Mouse (Mus musculus): ENCODE results near the gene Traf3ip1. TPM values are rescaled to one million over a fixed set of nuclear protein-coding genes. Genes with fewer than 3 reads are reported as not detected.

Gene Traf3ip1
- 11.5 and 13.9 TPM in 2 replicates for polyA plus RNA-seq (2016; fragmentation: Nextera tagmentation; extraction: Ambion mirVana)

- H3K27me3 ChIP-seq (replicated peaks): no peaks in the 10 kb centered on the region
- peak within 1 kb of the TSS; percentile 93 for H3K4me2 ChIP-seq (replicated peaks)
- H3K4me1 ChIP-seq: peaks cover 16% of the 10 kb centered on the region
- peaks cover 8% of the 10 kb centered on the region for H3K36me3 ChIP-seq
- H3K9me3 ChIP-seq: no peaks in the 10 kb centered on the region
- peak within 1 kb of the TSS; percentile 92 for H3K4me3 ChIP-seq
- peak within 1 kb of the TSS; percentile 88 for H3K9ac ChIP-seq
- peak; percentile 96 for ATAC-seq (ENCODE audit: low FRiP score, low read depth)
- no peak within 1 kb of the TSS for H3K27ac ChIP-seq
- WGBS: under 1% methylated on average over 79 of the region's 79 CpGs
Measured at GRCm38 (mm10) chr1:91494457-91495140, at the start of gene Traf3ip1. Traf3ip1 (plus strand) TSS chr1:91494647.

GRCm38 (mm10) chr1:91444841-91445830 lies 49.3 kb upstream of the Traf3ip1 start:
- no peak overlapping the region for H3K27ac ChIP-seq
- peaks cover 8% of the 10 kb centered on the region; the same call in 1 of the 2 replicates for H3K9me3 ChIP-seq
- peaks cover 38% of the 10 kb centered on the region; the same call in 1 of the 2 replicates for H3K36me3 ChIP-seq
- no peak for ATAC-seq (ENCODE audit: low FRiP score, low read depth)
- H3K4me1 ChIP-seq: no peaks in the 10 kb centered on the region
- no peaks in the 10 kb centered on the region for H3K27me3 ChIP-seq (replicated peaks)
- no peak overlapping the region for H3K9ac ChIP-seq
- no peak overlapping the region for H3K4me3 ChIP-seq
- WGBS: 93% methylated on average over 17 of the region's 17 CpGs
- no peak overlapping the region for H3K4me2 ChIP-seq (replicated peaks)

GRCm38 (mm10) chr1:91446060-91446459 lies 48.4 kb upstream of the Traf3ip1 start:
- WGBS: 88% methylated on average over 8 of the region's 8 CpGs
- no peak for ATAC-seq (ENCODE audit: low FRiP score, low read depth)
- Histone ChIP-seq H3K4me2 (replicated peaks) (no peak overlapping the region), H3K9ac (no peak overlapping the region), H3K36me3 (peaks cover 38% of the 10 kb centered on the region; the same call in 1 of the 2 replicates), H3K4me3 (no peak overlapping the region), H3K9me3 (peaks cover 8% of the 10 kb centered on the region; the same call in 1 of the 2 replicates), H3K27ac (no peak overlapping the region), H3K27me3 (replicated peaks) (no peaks in the 10 kb centered on the region), H3K4me1 (no peaks in the 10 kb centered on the region)

DNA sequence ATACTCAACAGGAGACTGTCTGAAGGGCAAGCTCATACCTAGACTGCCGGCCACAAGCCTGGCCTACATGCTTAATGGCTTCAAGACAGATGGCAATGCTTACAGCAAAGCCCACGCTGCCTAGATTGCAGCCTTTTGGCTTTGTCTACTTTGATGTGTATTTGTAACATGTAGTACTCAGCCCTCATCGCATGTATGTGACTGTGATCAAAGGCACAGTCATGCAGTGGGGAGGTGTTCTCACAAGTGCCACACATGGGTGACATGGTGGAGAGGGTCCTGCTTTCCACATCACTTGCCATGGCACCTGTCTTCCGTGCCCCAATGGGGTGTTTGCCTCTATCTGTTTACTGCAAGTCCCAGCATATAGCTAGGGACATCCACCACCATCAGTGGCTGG lies 47.9 kb upstream of the Traf3ip1 start:
- Histone ChIP-seq H3K4me2 (replicated peaks) (no peak overlapping the region), H3K9me3 (peaks cover 8% of the 10 kb centered on the region; the same call in 1 of the 2 replicates), H3K27me3 (replicated peaks) (no peaks in the 10 kb centered on the region), H3K27ac (no peak overlapping the region), H3K9ac (no peak overlapping the region), H3K36me3 (peaks cover 38% of the 10 kb centered on the region; the same call in 1 of the 2 replicates), H3K4me3 (no peak overlapping the region), H3K4me1 (0 out of 2 replicates have a peak, but pooled peaks cover under 1% of the 10 kb centered on the region)
- WGBS: 90% methylated on average over 4 of the region's 4 CpGs
- no peak for ATAC-seq (ENCODE audit: low FRiP score, low read depth)

GRCm38 (mm10) chr1:91448688-91449087 lies 45.8 kb upstream of the Traf3ip1 start:
- 96% methylated on average over 10 of the region's 10 CpGs for WGBS
- Histone ChIP-seq H3K4me1 (0 out of 2 replicates have a peak, but pooled peaks cover 6% of the 10 kb centered on the region), H3K9me3 (peaks cover 8% of the 10 kb centered on the region; the same call in 1 of the 2 replicates), H3K4me2 (replicated peaks) (no peak overlapping the region), H3K27ac (no peak overlapping the region), H3K9ac (no peak overlapping the region), H3K27me3 (replicated peaks) (no peaks in the 10 kb centered on the region), H3K4me3 (no peak overlapping the region), H3K36me3 (peaks cover 30% of the 10 kb centered on the region; the same call in 1 of the 2 replicates)
- ATAC-seq (ENCODE audit: low FRiP score, low read depth): no peak

DNA sequence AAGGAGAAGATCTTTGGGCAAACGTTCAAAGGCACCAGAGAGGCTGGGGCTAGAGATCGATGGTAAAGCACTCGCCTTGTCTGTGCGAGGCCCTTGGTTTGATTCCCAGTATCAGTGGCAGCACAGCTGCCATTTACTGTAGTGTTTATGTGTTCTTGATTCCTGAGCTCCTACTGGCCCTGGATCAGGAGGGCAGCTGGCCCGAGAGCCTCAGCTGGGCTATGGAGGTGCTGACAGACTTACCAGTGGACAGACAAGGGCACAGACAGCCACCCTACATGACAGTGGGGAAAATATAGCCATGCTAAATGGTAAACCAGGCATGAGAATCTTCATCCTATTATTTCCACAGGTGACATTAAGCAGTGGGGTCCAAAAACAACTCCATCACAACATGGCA lies 43.6 kb upstream of the Traf3ip1 start:
- Histone ChIP-seq H3K9me3 (peaks cover 8% of the 10 kb centered on the region; the same call in 1 of the 2 replicates), H3K4me3 (no peak overlapping the region), H3K9ac (no peak overlapping the region), H3K27ac (no peak overlapping the region), H3K27me3 (replicated peaks) (no peaks in the 10 kb centered on the region), H3K4me1 (peaks cover 12% of the 10 kb centered on the region), H3K4me2 (replicated peaks) (no peak overlapping the region), H3K36me3 (peaks cover 20% of the 10 kb centered on the region; the same call in 1 of the 2 replicates)
- no peak for ATAC-seq (ENCODE audit: low FRiP score, low read depth)
- 87% methylated on average over 5 of the region's 5 CpGs for WGBS

GRCm38 (mm10) chr1:91451547-91452084 lies 42.8 kb upstream of the Traf3ip1 start:
- Histone ChIP-seq H3K27ac (no peak overlapping the region), H3K9me3 (peaks cover 8% of the 10 kb centered on the region; the same call in 1 of the 2 replicates), H3K4me3 (no peak overlapping the region), H3K4me2 (replicated peaks) (no peak overlapping the region), H3K36me3 (peaks cover 20% of the 10 kb centered on the region; the same call in 1 of the 2 replicates), H3K4me1 (peaks cover 19% of the 10 kb centered on the region), H3K27me3 (replicated peaks) (no peaks in the 10 kb centered on the region), H3K9ac (no peak overlapping the region)
- ATAC-seq (ENCODE audit: low FRiP score, low read depth): no peak
- WGBS: 62% methylated on average over 5 of the region's 5 CpGs

DNA sequence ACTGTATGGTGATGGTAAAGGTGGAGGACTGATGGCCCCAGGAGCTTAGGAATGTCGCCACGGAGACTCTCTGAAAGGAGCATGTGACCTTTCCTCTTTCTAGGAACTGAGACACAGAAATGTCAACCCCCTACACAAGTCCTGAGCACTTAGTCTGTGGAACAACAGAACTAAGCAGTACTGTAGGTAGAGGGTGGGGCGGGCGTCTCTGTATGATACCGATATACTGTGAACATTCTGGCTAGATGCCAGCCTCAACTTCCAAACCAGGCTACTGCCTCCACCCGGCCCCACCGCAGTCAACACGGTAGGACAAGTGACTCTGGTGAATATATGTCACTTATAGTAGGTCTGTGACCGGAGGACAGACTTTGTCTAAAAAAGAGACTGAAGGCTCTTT lies 40.5 kb upstream of the Traf3ip1 start:
- Histone ChIP-seq H3K27ac (no peak overlapping the region), H3K4me1 (peaks cover 34% of the 10 kb centered on the region), H3K27me3 (replicated peaks) (no peaks in the 10 kb centered on the region), H3K4me2 (replicated peaks) (no peak overlapping the region), H3K9me3 (no peaks in the 10 kb centered on the region), H3K9ac (no peak overlapping the region), H3K4me3 (no peak overlapping the region), H3K36me3 (peaks cover 2% of the 10 kb centered on the region; the same call in 1 of the 2 replicates)
- WGBS: 89% methylated on average over 9 of the region's 9 CpGs
- no peak for ATAC-seq (ENCODE audit: low FRiP score, low read depth)

DNA sequence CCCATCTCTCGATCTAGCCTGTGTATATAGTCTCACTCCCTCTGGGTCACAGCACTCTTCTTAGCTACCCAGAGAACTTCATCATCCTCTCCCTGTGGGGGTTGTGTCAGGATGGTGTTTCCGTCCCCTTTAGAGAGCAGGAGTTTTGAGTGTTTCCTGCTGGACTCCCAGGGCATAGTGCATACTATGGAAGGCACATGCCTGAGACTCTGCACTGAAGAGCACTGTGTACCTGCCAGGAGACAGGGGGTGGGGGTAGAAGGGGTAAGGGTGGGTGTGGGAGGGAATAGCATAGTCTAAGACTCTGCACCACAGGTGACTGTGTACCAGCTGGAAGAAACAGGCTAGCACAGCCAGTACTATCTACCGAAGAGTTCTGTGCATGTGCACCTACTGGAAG lies 40.1 kb upstream of the Traf3ip1 start:
- Histone ChIP-seq H3K9ac (no peak overlapping the region), H3K36me3 (no peaks in the 10 kb centered on the region), H3K4me1 (peaks cover 34% of the 10 kb centered on the region), H3K4me2 (replicated peaks) (no peak overlapping the region), H3K27ac (no peak overlapping the region), H3K9me3 (no peaks in the 10 kb centered on the region), H3K27me3 (replicated peaks) (no peaks in the 10 kb centered on the region), H3K4me3 (no peak overlapping the region)
- ATAC-seq (ENCODE audit: low FRiP score, low read depth): no peak
- WGBS: 89% methylated on average over 3 of the region's 3 CpGs

- peaks cover 37% of the 10 kb centered on the region for H3K4me1 ChIP-seq
Measured at GRCm38 (mm10) chr1:91454927-91455326, 39.5 kb upstream of the Traf3ip1 start.

DNA sequence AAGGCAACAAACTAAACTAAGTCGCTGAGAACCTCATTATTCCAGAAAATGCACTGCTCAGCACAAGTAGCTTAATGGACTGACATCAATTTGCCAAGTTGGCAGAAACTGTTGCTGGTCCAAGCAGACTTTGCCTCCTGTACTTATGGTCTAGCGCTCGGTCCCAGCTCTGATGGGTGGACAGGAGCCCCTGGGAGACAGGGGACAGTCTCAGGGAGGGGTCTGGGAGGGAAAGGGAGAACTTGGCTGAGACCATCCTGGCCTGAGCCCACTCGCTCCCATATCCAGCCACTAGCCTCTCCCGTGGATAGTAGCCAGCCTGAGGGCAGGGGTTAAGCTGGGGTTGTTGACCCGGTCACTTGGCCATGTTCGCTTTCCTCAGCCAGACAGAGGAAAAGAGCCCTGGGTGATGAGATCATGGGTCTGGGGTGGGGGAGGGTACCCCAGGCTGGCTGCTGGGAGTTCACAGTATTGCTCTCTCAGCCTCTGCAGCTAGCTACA lies 38.7 kb upstream of the Traf3ip1 start:
- no peaks in the 10 kb centered on the region for H3K27me3 ChIP-seq (replicated peaks)
- H3K9ac ChIP-seq: no peak overlapping the region
- no peak overlapping the region for H3K27ac ChIP-seq
- H3K4me1 ChIP-seq: peaks cover 41% of the 10 kb centered on the region
- no peaks in the 10 kb centered on the region for H3K9me3 ChIP-seq
- 38% methylated on average over 7 of the region's 7 CpGs for WGBS
- ATAC-seq (ENCODE audit: low FRiP score, low read depth): no peak
- peak overlapping the region; percentile 29 for H3K4me2 ChIP-seq (replicated peaks)
- H3K36me3 ChIP-seq: no peaks in the 10 kb centered on the region
- no peak overlapping the region for H3K4me3 ChIP-seq

More at GRCm38 (mm10) chr1:91454927-91455326, 39.5 kb upstream of the Traf3ip1 start:
- 89% methylated on average over 3 of the region's 3 CpGs for WGBS
- Histone ChIP-seq H3K4me3 (no peak overlapping the region), H3K9me3 (no peaks in the 10 kb centered on the region), H3K27ac (no peak overlapping the region), H3K9ac (no peak overlapping the region), H3K4me2 (replicated peaks) (no peak overlapping the region), H3K27me3 (replicated peaks) (no peaks in the 10 kb centered on the region), H3K36me3 (no peaks in the 10 kb centered on the region)
- no peak for ATAC-seq (ENCODE audit: low FRiP score, low read depth)

Measured in neural tube, embryonic 12.5 days (tissue).